Mouse (Mus musculus): ENCODE data around the gene Bckdha.

- TF ChIP-seq CTCF (IDR thresholded peaks at IDR 0.05; ENCODE audit: extremely low read depth, insufficient read depth, insufficient read length, insufficient replicate concordance): no peak
- TF ChIP-seq POLR2A (IDR thresholded peaks at IDR 0.05; ENCODE audit: low read depth, low read length): no peak
Measured at GRCm38 (mm10) chr7:25681341-25682231, 22.8 kb upstream of the Bckdha start.

Data from spleen, adult 2 months (tissue).